Mouse (Mus musculus) G1E (cell line): ENCODE results near the gene Ikzf4.

Source experiments
- CTCF ChIP-seq: IDR thresholded peaks from 2 replicates; pipeline ENCODE4 v1.5.1; 2012; ENCODE audit warnings: low read depth, low read length, inconsistent platforms, mixed read lengths
- TAL1 ChIP-seq: conservative IDR thresholded peaks from 2 replicates; pipeline ENCODE4 v1.6.1; 2012; ENCODE audit warnings: low read depth, low read length, inconsistent platforms, mixed read lengths

GRCm38 (mm10) chr10:128657844-128658243, 12.1 kb upstream of the Ikzf4 start:
- no peak for TF ChIP-seq CTCF
- no peak for TF ChIP-seq TAL1
